Mouse (Mus musculus): ENCODE measurements around the gene Pi16. TPM values are rescaled to one million over a fixed set of nuclear protein-coding genes. Genes with fewer than 3 reads are reported as not detected.

Pi16 gene
- total RNA-seq, 1 experiment = 0.71 TPM

DNA sequence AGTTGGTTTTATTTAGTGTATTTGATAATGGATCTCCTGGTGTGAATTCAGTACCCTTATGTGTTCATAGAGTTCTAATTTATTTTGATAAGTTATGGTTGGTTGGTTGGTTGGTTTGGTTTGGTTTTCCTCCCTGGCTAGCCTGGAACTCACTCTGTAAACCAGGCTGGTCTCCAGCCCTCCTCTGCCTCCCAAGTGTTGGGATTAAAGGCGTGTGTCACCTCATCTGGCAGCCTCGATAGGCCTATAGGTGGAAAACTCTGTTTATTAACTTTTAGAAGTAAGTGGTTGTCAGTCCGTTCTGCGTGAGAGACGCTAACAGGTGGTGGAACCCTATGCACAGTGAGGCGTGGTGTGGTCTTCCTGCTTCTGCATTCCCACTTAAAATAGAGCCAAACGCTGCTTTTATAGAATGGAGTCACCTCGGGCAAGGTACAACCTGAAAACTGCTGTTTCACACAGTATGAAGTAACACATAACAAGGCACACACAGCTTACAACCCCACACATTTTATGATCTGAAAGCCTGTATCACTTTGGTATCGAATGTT is 47.3 kb upstream of the Pi16 start:
- in situ Hi-C loops (cut with MboI; ENCODE audit: low sequenced_read_pairs in 2 of 2, unreplicated experiment in 2 of 2) = no loop called here
- no peak for TF ChIP-seq ZNF384 (IDR thresholded peaks at IDR 0.05; ENCODE audit: low read depth, low read length)
- DNase-seq (ENCODE audit: low read depth, low spot score) = no peak
- Histone ChIP-seq H3K4me1 (ENCODE audit: control insufficient read depth in 2 of 2, insufficient read depth in 2 of 2, low read length in 2 of 2, poor library complexity in 1 of 2) (peaks cover 0 to 4% of the 10 kb centered on the region in 2 experiments; a peak in 1 of 4 replicates), H3K9me3 (ENCODE audit: control insufficient read depth, insufficient read depth, low read depth, low read length) (no peaks in the 10 kb centered on the region), H3K4me3 (ENCODE audit: insufficient read depth in 1 of 2, low read depth in 1 of 2, low read length in 2 of 2, poor library complexity in 1 of 2, severe bottlenecking in 1 of 2) (no peak overlapping the region), H3K27ac (ENCODE audit: insufficient read depth, low read depth, low read length, poor library complexity, severe bottlenecking) (no peak overlapping the region), H3K36me3 (ENCODE audit: control insufficient read depth, insufficient read depth, low read length, poor library complexity, severe bottlenecking) (no peaks in the 10 kb centered on the region), H3K9ac (ENCODE audit: insufficient read depth, low read depth, low read length, poor library complexity, severe bottlenecking) (no peak overlapping the region)

DNA sequence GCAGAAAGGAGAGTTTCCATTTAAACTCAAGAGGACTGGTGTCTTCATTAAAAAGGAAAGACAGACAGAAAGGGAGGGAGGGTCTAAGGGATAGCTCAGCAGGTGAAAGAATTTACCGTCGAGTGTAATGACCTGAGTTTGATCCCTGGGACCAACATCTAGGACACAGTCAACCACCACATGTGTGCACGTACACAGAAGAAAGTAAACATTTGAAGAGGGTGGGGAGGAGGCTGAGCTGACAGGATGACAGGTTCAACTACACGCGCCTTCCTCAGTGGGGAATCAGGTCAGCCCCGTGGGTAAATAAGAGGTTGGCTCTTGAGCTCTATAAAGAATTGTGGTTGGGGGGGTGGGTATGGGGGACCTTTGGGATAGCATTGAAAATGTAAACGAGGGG is 44.3 kb upstream of the Pi16 start:
- TF ChIP-seq ZNF384 (IDR thresholded peaks at IDR 0.05; ENCODE audit: low read depth, low read length) = no peak
- no peak for TF ChIP-seq MAFK (IDR thresholded peaks at IDR 0.05; ENCODE audit: insufficient read depth, low read depth, low read length)
- no peak for TF ChIP-seq HCFC1 (IDR thresholded peaks at IDR 0.05; ENCODE audit: borderline replicate concordance, insufficient read depth, low read length)
- no peak for TF ChIP-seq ZC3H11A (IDR thresholded peaks at IDR 0.05; ENCODE audit: borderline replicate concordance, low read depth, low read length)
- H3K4me3 ChIP-seq (ENCODE audit: insufficient read depth in 1 of 2, low read depth in 1 of 2, low read length in 2 of 2, poor library complexity in 1 of 2, severe bottlenecking in 1 of 2) = no peak overlapping the region
- no peak for DNase-seq (ENCODE audit: low read depth, low spot score)
- H3K9ac ChIP-seq (ENCODE audit: insufficient read depth, low read depth, low read length, poor library complexity, severe bottlenecking) = no peak overlapping the region
- no peak overlapping the region for H3K27ac ChIP-seq (ENCODE audit: insufficient read depth, low read depth, low read length, poor library complexity, severe bottlenecking)
- peaks cover 2 to 15% of the 10 kb centered on the region in 2 experiments; a peak in 3 of 4 replicates for H3K4me1 ChIP-seq (ENCODE audit: control insufficient read depth in 2 of 2, insufficient read depth in 2 of 2, low read length in 2 of 2, poor library complexity in 1 of 2)
- in situ Hi-C loops (cut with MboI; ENCODE audit: low sequenced_read_pairs in 2 of 2, unreplicated experiment in 2 of 2) = no loop called here
- H3K9me3 ChIP-seq (ENCODE audit: control insufficient read depth, insufficient read depth, low read depth, low read length) = no peaks in the 10 kb centered on the region
- H3K36me3 ChIP-seq (ENCODE audit: control insufficient read depth, insufficient read depth, low read length, poor library complexity, severe bottlenecking) = no peaks in the 10 kb centered on the region

DNA sequence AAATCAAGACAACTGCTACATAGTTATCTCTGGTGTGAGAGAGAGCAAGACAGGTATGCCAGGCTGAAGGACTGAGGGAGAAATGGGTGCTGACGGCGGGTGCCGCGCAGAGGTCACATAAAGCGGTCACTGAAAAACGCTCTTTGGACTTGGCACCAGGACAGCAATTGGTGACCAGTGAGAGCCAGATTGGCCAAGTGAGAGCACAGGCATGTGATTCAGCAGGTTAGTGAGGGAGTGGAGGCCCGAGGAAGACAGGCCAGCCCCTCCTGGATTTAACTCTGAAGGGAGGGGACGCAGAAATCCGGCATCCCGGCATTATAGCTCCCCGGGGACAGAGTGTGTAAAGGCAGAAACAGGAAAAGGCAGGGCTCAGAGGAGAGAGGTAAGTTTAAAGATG is 43.6 kb upstream of the Pi16 start:
- in situ Hi-C loops (cut with MboI; ENCODE audit: low sequenced_read_pairs in 2 of 2, unreplicated experiment in 2 of 2) = no loop called here
- Histone ChIP-seq H3K9ac (ENCODE audit: insufficient read depth, low read depth, low read length, poor library complexity, severe bottlenecking) (peak overlapping the region; percentile 43; the same call in 1 of the 2 replicates), H3K4me1 (ENCODE audit: control insufficient read depth in 2 of 2, insufficient read depth in 2 of 2, low read length in 2 of 2, poor library complexity in 1 of 2) (peaks cover 2 to 18% of the 10 kb centered on the region in 2 experiments; a peak in 3 of 4 replicates), H3K27ac (ENCODE audit: insufficient read depth, low read depth, low read length, poor library complexity, severe bottlenecking) (no peak overlapping the region), H3K36me3 (ENCODE audit: control insufficient read depth, insufficient read depth, low read length, poor library complexity, severe bottlenecking) (no peaks in the 10 kb centered on the region), H3K9me3 (ENCODE audit: control insufficient read depth, insufficient read depth, low read depth, low read length) (no peaks in the 10 kb centered on the region), H3K4me3 (ENCODE audit: insufficient read depth in 1 of 2, low read depth in 1 of 2, low read length in 2 of 2, poor library complexity in 1 of 2, severe bottlenecking in 1 of 2) (no peak overlapping the region)
- DNase-seq (ENCODE audit: low read depth, low spot score) = no peak
- TF ChIP-seq HCFC1 (IDR thresholded peaks at IDR 0.05; ENCODE audit: borderline replicate concordance, insufficient read depth, low read length) (no peak), ZC3H11A (IDR thresholded peaks at IDR 0.05; ENCODE audit: borderline replicate concordance, low read depth, low read length) (no peak), CHD2 (IDR thresholded peaks at IDR 0.05; ENCODE audit: low read depth, low read length) (no peak)

GRCm38 (mm10) chr17:29280422-29280821 is 37.1 kb upstream of the Pi16 start:
- in situ Hi-C loops (cut with MboI; ENCODE audit: low sequenced_read_pairs in 2 of 2, unreplicated experiment in 2 of 2) = no loop called here
- Histone ChIP-seq H3K27ac (ENCODE audit: insufficient read depth, low read depth, low read length, poor library complexity, severe bottlenecking) (peak overlapping the region; percentile 55), H3K4me3 (ENCODE audit: insufficient read depth in 1 of 2, low read depth in 1 of 2, low read length in 2 of 2, poor library complexity in 1 of 2, severe bottlenecking in 1 of 2) (no peak overlapping the region), H3K9me3 (ENCODE audit: control insufficient read depth, insufficient read depth, low read depth, low read length) (no peaks in the 10 kb centered on the region), H3K4me1 (ENCODE audit: control insufficient read depth in 2 of 2, insufficient read depth in 2 of 2, low read length in 2 of 2, poor library complexity in 1 of 2) (peaks cover 2 to 20% of the 10 kb centered on the region in 2 experiments), H3K9ac (ENCODE audit: insufficient read depth, low read depth, low read length, poor library complexity, severe bottlenecking) (no peak overlapping the region), H3K36me3 (ENCODE audit: control insufficient read depth, insufficient read depth, low read length, poor library complexity, severe bottlenecking) (peaks cover 22% of the 10 kb centered on the region; the same call in 1 of the 2 replicates)
- no peak for DNase-seq (ENCODE audit: low read depth, low spot score)
- no peak for TF ChIP-seq ZC3H11A (IDR thresholded peaks at IDR 0.05; ENCODE audit: borderline replicate concordance, low read depth, low read length)
- TF ChIP-seq ZNF384 (IDR thresholded peaks at IDR 0.05; ENCODE audit: low read depth, low read length) = no peak
- no peak for TF ChIP-seq HCFC1 (IDR thresholded peaks at IDR 0.05; ENCODE audit: borderline replicate concordance, insufficient read depth, low read length)
- no peak for TF ChIP-seq CHD2 (IDR thresholded peaks at IDR 0.05; ENCODE audit: low read depth, low read length)
- TF ChIP-seq MAFK (IDR thresholded peaks at IDR 0.05; ENCODE audit: insufficient read depth, low read depth, low read length) = peak; percentile 76; the same call in 1 of the 2 replicates

DNA sequence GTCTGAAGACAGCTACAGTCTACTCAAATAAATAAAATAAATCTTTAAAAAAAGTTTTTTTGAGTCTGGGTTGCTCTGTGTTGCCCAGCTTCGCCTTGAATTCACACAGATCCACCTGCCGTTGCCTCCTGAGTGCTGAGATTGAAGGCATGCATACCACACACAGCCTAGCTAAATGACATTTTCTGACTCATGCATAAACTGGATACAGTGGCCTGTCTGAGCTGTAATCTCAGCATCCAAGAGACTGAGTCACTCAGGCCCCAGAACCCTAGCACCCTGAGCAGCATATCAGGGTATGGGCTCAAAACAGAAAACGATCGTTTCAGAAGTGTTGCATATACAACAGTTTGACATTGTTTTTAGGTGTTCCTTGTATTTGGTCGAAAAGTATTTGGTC is 35.9 kb upstream of the Pi16 start:
- Histone ChIP-seq H3K9ac (ENCODE audit: insufficient read depth, low read depth, low read length, poor library complexity, severe bottlenecking) (no peak overlapping the region), H3K4me1 (ENCODE audit: control insufficient read depth in 2 of 2, insufficient read depth in 2 of 2, low read length in 2 of 2, poor library complexity in 1 of 2) (peaks cover 1 to 19% of the 10 kb centered on the region in 2 experiments), H3K27ac (ENCODE audit: insufficient read depth, low read depth, low read length, poor library complexity, severe bottlenecking) (no peak overlapping the region), H3K4me3 (ENCODE audit: insufficient read depth in 1 of 2, low read depth in 1 of 2, low read length in 2 of 2, poor library complexity in 1 of 2, severe bottlenecking in 1 of 2) (no peak overlapping the region), H3K9me3 (ENCODE audit: control insufficient read depth, insufficient read depth, low read depth, low read length) (no peaks in the 10 kb centered on the region), H3K36me3 (ENCODE audit: control insufficient read depth, insufficient read depth, low read length, poor library complexity, severe bottlenecking) (peaks cover 23% of the 10 kb centered on the region; the same call in 1 of the 2 replicates)
- in situ Hi-C loops (cut with MboI; ENCODE audit: low sequenced_read_pairs in 2 of 2, unreplicated experiment in 2 of 2) = no loop called here
- no peak for DNase-seq (ENCODE audit: low read depth, low spot score)
- no peak for TF ChIP-seq ZC3H11A (IDR thresholded peaks at IDR 0.05; ENCODE audit: borderline replicate concordance, low read depth, low read length)
- TF ChIP-seq HCFC1 (IDR thresholded peaks at IDR 0.05; ENCODE audit: borderline replicate concordance, insufficient read depth, low read length) = no peak
- no peak for TF ChIP-seq CHD2 (IDR thresholded peaks at IDR 0.05; ENCODE audit: low read depth, low read length)
- no peak for TF ChIP-seq MAFK (IDR thresholded peaks at IDR 0.05; ENCODE audit: insufficient read depth, low read depth, low read length)
- TF ChIP-seq ZNF384 (IDR thresholded peaks at IDR 0.05; ENCODE audit: low read depth, low read length) = no peak
